Mouse (Mus musculus) c-Kit-negative CD71-positive TER-119-positive erythroid progenitor cells, embryonic 14.5 days (primary cell): ENCODE measurements around the gene Myh7b.
A peak's percentile ranks its signal among the peaks of the same experiment; 100 is the strongest.

ENCODE experiments used
- DNase-seq: peaks from one replicate; pipeline ENCODE4 v3.0.0-alpha.2; 2013; ENCODE audit warnings: low read depth, low spot score

Gene Myh7b

DNA sequence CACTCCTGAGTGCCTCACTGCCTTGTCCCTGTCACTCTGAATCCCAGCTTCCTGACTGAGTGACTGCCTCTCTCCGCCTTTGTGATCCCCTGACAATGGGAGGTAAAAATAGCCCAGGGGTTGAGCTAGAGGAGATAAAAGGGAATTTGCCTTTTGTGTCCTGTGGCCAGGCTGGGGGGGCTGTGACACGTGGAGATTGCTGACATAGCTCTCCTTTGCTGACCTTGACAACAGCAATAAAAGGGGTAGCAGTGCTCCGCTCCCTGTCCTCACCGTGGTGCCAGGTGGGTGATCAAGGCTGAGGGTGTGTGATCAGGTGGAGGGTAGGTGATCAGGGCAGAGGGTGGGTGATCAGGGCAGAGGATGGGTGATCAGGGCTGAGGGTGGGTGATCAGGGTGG is at the start of gene Myh7b:
Gene Myh7b (plus strand): TSS at position 235 of the 400 bp plus-strand sequence.
- DNase-seq, result no peak

DNA sequence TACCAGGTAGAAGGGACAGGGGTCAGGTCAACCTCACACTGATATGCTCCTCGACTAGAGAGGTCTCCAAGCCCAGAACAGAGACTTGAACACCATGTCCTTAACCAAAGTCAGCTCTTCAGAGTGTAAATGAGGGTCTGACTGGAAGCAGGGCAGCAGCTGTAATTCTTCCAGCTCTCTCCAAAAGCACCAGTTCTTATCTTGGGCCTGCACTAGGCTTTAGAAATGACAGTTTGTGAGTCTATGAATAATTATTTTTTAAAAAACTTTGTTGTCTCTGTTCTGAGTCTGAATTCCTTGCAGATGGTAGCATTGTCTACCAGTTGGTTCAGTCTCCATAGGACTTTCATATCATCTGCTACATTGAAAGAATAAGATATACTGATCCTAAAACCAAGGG is 48.8 kb upstream of the Myh7b start:
- DNase-seq, result no peak

DNA sequence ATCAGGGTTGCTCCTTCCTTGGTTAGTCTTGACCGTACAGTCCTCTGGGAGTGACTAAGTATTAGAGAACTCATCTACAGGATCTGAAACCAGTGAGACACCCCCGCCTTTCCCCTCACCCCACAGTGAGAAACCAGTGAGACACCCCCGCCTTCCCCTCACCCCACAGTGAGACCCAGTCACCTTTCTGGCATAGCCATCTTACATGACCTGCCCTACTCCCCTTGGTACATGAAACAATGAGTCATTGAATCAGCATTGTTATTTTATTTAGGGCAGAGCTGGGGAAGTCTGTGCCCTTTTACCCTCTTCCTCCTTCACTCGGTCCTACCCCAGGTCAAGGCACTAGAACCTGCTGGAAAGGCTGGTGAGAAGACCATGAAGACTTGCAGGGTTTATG is 48.1 kb upstream of the Myh7b start:
- DNase-seq, result no peak

DNA sequence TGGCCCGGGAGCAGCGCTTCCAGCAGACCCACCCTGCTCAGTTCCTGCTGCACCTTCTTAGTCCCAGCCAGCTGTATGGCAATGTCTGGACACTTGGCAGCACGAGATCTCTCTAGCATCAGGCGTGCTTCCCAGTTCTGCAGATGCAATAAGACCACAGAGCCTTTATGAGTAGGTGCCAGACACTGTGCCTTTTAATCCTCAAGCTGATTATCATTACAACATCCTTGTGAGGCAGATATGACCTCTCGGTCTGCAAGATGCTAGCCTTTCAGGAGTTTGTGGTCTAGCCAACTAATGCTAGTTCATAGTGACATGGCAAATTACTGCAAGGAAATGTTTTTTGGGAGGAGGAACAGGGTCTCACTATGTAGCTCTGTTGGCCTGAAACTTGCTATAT is 43.3 kb upstream of the Myh7b start:
- DNase-seq, result no peak

DNA sequence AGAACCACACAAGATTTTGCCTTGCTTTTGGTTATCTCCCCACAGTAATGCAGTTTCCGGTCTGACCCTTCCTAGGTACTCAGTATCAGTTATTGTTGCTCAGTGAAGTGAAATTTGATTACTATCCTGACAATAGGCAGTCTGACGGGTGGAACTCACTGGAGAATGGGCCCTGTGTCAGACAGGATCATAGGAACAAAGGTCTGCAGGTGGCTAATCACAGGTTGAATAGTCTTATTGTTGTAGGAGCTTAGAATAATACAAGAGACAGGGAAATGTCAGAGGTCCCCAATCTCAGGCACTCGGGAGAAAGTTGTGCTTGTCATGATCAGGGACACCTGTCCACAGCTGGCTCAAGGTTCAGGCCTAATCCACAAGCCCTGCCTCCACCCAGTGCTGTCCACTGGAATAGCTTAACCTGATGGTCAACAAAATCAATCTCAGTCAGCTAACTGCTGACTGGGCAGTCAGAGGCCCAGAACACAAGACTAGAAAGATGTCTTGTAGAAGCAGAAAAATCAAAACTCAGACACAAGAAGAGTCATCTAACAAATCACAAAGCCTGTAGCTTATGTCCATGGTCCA is 41.7 kb upstream of the Myh7b start:
- DNase-seq, result no peak

DNA sequence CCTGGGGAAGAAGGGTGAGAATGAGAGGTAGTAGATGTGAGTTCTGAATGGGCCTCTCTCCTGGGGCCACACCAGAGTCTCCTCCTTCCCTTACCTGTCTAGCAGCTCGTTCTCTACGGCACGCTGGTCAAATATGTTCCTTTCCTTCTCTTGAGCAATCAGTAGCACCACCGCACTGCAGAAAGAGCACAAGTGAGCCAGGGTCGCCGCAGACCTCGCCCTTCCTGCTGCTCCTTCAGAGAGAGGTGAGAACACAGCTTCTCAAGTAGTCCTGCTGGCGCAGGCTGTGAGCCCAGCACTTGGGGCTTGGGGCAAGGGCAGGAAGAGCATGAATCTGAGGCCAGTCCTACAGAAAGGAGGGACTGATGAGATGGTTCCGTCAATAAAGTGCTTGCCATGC is 38.0 kb upstream of the Myh7b start:
- DNase-seq, result no peak

DNA sequence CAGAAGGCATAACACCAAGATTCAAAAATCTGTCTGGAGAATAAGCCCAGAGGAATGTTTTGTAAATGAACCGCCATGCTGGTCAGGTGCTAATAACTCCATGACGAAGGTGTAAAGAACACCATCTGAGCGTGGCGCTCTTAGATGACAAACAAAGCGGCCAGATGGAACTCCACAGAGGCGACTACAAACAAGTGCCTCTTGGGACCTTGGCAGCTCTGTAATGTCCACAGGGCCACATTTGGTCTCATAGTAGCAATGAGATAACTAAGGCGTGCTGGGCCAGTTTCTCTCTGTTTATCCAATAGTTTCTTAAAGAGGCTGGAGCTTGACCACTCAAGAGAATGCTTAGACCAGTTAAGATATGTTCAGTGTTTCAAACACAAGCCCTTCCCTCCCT is 37.0 kb upstream of the Myh7b start:
- DNase-seq, result no peak

DNA sequence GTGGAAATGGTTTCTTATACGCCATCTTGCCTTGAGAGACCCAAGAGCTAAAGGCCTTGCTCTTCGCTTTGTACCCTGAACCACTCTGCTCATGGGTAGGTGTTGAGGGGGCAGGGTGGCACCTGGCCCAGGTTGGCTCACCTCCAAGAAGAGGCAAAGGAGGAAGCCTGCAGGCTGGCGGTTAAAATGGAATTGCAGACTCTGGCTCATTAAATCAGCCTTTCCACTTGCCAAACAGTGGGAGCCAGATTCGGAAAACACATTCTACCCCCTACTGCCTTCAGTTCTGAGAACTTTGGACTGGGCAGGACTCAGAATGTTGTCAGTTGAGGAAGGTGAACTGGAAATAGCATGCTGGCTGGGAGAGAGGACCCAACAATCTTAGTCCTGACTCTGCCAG is 36.3 kb upstream of the Myh7b start:
- no peak for DNase-seq

DNA sequence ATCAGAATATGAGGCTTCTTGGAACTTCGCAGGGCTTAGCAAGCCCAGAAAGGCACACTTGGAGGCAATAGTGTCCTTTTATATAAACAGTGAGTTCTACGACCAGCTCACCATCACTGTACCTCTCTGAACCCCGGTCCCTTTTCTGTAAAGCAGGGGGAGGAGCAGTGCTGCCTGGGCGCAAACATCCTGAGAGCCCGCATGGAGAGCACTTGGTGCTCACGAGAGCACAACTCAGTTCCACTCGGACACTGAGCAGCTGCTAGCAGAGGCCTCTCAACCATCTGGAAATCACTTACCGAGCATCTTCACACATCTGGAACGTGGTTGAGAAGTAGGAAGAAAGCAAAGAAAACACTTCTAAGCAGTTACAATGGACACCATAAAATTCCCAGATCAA is 34.4 kb upstream of the Myh7b start:
- DNase-seq, result no peak

DNA sequence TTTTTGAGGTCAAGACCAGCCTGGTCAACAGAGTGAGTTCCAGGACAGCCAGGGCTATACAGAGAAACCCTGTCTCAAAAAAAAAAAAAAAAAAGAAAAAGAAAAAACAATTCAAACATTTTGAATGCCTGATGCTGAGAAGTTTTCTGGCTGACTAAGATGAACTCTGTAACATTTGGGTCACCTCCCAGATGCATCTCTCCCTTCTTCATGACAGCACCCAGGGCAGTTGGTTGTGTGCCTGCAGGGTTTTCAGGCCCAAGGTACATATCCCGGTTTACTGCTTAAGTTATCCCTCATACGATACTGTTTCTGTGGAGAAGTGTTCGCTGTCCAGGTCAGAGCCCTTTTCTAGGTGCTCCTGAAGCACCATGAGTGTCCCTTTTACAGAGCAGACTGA is 30.7 kb upstream of the Myh7b start:
- DNase-seq, result no peak

DNA sequence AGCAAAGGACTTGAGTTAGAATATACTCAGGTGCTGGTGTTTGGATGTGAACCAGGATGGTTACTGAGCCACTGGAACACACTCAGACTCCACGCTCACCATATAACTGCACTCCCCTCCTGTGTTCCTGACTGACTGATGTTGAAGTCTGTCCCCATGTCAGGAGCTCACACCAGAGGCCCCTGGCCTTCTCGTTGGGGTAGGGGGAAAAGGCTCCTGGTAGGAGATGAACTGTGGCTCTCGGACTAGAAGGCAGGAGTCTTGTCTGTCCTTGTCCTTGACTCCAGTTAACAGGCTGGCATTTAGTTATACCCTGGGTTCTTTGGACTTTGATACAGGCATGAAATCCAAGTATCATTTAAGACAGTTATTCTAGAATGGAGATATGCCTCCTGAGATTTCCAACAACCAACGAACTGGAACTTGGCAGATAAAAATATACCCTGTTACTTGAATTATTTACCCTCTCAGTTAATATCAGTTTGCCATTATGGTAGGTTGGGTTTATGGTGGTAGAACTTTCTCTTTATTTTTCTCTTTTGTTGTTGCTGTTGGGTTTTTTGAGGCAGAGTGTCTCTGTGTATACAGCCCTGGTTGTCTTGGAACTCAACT is 28.5 kb upstream of the Myh7b start:
- no peak for DNase-seq

DNA sequence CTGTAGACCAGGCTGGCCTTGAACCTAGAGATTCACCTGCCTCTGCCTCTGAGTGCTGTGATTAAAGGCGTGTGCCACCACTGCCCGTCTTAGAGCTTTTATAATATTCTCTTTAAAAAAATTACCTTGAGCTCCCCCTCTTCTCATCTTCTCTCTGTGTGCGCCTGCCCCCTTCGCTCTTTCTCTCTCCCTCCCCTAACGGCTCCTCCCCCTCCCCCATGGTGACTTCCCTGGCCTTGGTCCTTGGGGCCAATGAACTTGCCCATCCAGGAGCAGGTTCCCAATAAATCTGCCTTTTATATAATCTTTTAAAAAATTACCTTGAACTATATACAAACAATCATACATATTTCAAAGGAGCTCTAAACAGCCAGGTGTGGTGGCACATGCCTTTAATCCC is 28.0 kb upstream of the Myh7b start:
- no peak for DNase-seq

DNA sequence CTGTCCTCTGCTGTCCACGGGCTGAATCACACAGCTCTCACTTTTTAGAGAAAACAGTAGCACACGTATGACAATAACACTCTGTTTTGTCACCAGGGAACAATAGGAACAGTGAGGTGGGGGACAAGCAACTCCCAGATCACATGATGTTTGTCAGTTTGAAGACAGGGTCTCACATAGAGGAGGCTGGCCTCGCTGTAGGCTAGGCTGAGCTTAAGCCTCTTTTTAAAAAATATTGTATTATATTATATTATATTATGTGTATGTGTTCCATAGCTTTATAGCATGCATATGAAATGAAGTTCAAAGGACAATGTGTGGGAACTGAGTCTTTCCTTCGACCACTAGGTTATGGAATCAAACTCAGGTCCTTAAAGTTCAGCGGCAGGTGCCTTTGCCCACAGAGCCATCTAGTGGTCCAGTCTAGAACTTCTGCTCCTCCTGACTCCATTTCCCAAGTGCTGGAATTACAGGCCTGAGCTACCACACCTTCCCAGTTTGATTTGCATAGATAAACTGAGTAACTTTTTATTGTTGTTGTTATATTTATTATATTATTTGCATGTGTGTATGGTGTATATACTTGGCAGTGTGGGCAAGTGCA is 27.0 kb upstream of the Myh7b start:
- DNase-seq, result peak; percentile 37

DNA sequence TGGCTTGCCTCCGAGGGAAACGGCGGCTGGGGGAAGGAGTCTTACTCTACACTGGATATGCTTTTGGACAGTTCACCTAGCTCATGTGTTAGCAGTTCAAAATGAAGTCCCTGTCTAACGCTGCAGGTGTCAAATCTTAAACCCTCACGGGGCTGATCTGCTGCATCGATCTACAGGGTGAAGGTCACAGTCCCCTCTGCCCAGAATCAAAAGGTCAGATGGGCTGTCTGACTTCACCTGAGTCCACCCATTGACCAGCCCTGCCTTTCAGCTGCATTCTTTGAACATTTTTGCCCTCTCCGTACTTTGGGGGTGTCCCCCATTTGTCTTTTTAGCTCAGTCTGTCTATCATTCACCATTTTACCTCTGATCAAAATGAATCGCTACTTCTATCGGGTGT is 25.9 kb upstream of the Myh7b start:
- DNase-seq, result no peak

DNA sequence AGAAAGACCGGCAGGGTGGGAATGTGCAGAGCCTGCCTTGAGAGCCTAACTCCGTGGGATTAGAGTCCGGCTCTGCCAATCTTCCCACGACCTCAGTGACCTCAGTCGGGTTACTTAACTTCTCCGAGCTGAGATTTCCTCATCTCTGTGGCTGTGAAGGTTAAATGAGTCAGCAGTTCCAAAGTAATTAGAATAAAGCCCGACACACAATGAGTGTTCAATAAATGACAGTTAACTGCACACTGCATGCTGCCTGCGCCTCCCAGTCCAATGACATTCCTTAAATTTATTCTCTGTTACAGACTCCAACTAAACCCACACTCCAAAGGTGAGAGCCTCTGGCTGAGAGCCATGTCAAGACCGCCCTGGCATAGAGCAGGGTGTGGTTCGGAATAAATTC is 25.5 kb upstream of the Myh7b start:
- DNase-seq, result no peak

DNA sequence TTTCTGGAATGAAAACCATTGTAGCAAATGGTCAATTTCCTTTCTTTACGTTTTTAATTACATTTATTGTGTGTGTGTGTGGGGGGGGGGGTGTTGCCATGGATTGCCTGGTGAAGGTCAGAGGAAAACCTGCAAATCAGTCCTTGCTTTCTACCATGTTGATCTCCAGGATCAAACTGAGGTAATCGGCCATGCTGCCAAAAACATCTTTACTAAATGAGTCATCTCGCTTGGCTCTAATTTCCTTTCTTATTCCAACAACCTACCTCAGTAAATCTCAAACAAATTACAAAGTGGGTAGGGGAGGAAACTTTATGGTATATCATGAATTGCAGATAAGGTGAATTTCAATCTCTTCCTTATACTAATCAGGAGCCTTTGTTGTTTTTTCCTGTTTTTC is 22.9 kb upstream of the Myh7b start:
- no peak for DNase-seq

DNA sequence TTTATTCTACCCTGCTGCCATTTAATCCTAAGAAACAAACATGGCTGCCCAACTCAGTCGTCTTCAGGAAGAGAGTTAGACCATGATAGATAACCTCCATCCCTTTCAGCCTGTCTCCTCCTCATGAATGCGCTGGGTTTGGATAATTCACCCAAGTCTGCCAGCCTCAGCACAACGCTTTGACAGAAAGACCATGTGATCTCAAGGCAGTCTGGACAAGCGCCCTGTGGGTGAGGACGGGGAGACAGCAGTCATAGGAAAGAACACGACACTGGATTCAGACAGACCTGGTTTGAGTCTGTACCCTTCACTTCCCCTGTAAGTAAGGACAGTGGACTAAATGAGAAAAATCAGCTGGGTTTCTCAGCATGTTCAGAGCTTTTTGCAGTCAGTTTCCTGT is 21.5 kb upstream of the Myh7b start:
- DNase-seq, result no peak

DNA sequence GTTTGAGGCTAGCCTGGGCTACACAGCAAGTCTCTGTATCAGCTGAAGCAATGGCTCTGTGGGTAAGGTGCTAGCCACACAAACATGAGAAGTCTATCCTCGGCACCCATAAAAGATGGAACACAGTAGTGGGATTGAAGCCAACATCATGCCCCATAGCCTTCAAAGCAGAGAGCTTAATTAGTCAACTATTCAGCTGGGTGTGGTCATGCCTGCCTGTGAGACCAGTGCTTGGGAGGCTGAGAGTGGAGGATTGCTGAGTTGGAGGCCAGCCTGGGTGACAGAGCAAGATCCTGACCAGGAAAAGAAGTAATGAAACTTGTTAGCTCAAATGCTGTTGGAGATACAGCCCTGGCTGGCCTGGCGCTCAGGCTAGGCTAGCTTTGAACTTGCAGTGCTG is 20.1 kb upstream of the Myh7b start:
- DNase-seq, result no peak

DNA sequence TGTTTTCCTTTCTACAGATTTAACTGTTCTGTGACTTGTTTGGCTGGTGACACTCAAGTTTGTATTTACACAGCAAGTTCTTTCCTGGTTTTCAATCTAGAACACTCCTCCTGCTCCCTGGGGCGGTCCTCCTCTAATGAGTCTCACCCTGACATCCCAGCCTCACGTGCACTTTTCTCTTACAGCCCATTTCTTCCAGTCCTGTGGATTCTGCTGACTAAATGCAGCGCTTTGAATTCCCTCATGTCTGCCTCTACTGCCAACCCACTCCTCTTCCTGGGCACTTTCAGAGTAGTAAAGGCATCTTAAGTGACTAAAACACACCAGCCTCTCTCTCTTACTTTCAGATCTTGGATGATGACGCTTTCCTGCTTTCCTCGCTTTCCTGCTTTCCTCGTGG is 19.3 kb upstream of the Myh7b start:
- no peak for DNase-seq

DNA sequence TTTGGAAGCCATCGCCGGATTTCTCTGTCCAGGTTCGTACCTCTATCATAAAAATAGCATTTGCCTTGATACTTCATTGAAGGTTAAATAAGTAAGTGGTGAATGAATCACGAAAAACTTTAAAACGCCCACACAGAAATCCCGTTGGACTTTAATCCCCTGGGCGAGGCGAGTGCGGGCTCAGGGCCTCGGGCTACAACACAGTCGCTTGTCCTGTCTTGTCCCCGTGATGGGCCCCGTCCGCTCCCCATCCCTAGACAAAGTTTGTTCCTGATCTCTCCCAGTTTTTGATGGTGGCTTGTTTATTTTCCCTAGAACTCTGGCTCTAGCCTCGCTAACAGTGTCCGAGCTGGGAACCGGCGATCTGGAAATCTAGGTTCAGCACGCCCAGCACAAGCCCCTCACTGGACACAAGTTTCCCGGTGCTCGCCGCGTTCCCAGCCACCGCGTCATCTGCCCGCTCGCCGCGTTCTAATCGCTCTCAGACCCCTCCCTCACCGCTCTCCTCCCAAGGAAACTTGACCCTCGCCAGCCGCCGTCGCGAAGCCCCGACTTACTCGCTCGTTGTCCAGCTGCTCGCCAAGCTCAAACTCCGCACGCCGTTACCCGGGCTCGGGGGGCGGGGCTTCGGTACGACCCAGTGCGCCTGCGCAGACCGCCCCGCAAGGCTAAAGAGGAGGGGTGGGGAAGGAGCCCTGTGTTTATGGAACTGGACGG is 18.7 kb upstream of the Myh7b start, which contains the start of gene Gss:
Gene Gss (minus strand): TSS at position 674 of the 717 bp plus-strand sequence.
- peak; percentile 84 for DNase-seq

DNA sequence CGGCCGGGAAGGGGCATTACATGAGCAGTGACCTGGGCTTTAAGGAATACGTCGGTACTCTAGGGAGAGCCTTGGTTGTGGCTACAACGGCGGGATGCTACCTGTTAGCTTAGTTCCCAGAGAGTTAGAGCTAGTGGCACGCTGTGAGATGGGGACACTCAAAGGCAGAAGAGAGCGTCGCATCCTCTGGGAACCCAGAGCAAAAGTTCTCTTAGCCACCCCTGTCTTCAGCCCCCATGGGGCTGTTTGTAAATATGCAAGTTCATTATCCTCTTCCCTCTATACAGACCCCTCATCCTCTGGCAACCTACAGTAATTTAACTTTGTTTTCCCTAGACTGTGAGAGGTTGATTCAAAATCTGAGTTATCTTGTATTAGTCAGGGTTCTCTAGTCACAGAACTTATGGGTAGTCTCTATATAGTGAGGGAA is 18.1 kb upstream of the Myh7b start:
- no peak for DNase-seq

DNA sequence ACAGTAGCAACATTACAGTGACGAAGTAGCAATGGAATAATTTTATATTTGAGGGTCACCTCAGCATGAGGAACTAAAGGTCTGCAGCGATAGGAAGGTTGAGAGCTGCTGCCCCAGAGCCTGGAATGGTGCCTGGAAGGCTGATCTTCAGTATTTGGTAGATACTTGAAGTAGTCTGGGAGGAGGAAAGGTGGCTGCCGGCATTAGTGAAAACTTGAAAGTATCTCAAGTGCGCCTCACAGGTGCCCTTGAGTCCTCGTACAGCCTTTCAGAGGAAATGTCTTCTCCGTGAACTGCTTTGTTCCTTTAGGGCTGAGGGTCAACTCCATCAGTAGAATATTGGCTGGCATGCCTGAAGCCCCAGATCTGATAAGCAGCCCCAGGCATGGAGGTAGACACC is 15.5 kb upstream of the Myh7b start:
- no peak for DNase-seq

DNA sequence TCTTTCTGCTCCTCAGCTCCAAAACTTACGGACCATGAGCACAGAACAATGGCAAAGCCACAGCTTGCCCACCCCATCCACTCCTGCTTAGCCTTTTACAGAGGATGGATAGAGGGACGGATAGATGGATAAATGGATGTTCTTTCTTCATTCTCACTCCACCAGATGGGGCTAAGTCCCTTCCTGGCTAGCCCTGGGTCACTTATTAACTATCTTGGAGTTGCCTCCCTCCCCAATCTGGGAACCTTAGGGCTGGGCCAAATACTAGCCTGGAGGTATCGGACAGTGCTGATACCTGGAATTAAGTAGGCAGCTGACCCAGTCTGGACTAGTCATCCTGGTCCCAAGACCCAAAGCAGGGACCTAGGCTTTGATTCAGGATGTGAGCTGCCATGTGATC is 7.3 kb upstream of the Myh7b start:
- no peak for DNase-seq
